Mouse (Mus musculus): ENCODE data around the gene Ly75. TPM values are rescaled to one million over a fixed set of nuclear protein-coding genes. Genes with fewer than 3 reads are reported as not detected.

Gene Ly75
- polyA plus RNA-seq, 1 experiment from 2014 or later: 1.4 TPM

DNA sequence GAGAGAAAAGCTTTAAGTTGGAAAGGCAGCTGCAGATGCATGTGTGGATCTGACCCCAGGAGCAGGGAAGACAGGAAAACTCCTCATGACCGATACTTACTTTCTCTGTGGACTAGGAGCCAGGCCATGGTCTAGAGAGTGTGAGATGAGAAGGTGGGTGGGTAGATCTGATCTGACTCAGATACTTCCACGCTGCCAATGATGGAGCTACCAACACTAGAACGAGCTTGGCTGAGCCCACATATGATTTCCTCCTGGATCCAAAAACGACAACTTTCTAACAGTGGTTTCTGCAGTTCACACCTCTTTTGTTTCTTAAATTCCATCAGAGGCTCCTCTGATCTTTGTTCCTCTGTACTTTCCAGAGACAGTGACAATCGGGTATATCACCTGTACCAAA lies 18.6 kb upstream of the Ly75 start:
- Histone ChIP-seq H3K9me3 (no peaks in the 10 kb centered on the region), H3K4me3 (no peak overlapping the region), H3K36me3 (no peaks in the 10 kb centered on the region), H3K27me3 (no peaks in the 10 kb centered on the region), H3K27ac (replicated peaks) (no peak overlapping the region), H3K4me1 (replicated peaks) (no peaks in the 10 kb centered on the region), H3K4me2 (no peak overlapping the region), H3K9ac (no peak overlapping the region)
- ATAC-seq (ENCODE audit: low FRiP score, low read depth): no peak
- WGBS: 86% methylated on average over 5 of the region's 5 CpGs

DNA sequence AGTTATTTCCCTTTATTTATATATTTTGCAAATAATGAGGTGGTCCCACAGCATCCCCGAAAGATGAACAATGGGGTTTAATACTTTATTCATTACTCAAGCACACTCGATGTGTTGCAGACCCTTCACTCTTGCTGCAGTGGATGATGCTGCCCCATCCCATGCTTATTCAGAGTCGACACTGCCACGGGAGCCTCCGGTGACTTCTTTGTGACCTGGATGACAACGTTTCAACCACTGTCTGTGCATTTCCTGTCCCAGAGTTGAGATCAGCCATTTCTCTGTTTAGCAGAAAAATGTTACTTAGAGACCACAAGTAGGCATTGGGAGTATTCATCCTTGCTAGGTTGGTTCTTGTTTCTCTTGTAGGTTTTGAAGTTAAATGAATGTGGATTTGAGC lies 10.7 kb upstream of the Ly75 start:
- no peaks in the 10 kb centered on the region for H3K27me3 ChIP-seq
- H3K9me3 ChIP-seq: no peaks in the 10 kb centered on the region
- H3K27ac ChIP-seq (replicated peaks): no peak overlapping the region
- ATAC-seq (ENCODE audit: low FRiP score, low read depth): no peak
- H3K4me1 ChIP-seq (replicated peaks): no peaks in the 10 kb centered on the region
- 71% methylated on average over 6 of the region's 6 CpGs for WGBS
- H3K36me3 ChIP-seq: no peaks in the 10 kb centered on the region
- no peak overlapping the region for H3K9ac ChIP-seq
- no peak overlapping the region for H3K4me3 ChIP-seq
- H3K4me2 ChIP-seq: no peak overlapping the region

DNA sequence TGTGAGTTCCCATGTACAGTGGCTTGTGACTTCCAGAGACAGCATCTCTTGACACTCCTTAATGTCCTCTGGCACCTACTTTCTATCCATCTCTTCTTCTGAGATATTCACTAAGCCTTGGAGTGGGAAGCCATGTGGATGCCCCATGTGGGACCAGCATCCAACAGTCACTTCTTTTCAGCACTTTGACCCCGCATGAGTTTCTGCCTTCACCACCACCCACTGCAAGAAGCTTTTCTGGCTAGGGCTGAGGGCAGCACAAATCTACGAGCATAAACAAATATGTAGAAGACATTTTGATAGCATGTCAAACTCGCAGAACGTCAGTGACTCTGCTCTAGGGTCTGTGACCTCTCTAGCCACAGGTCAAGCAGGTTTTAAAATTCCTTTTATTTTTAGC lies 9.2 kb upstream of the Ly75 start:
- no peak overlapping the region for H3K4me2 ChIP-seq
- H3K4me3 ChIP-seq: no peak overlapping the region
- H3K9ac ChIP-seq: no peak overlapping the region
- 85% methylated on average over 4 of the region's 4 CpGs for WGBS
- H3K9me3 ChIP-seq: no peaks in the 10 kb centered on the region
- no peaks in the 10 kb centered on the region for H3K4me1 ChIP-seq (replicated peaks)
- no peaks in the 10 kb centered on the region for H3K36me3 ChIP-seq
- no peaks in the 10 kb centered on the region for H3K27me3 ChIP-seq
- no peak for ATAC-seq (ENCODE audit: low FRiP score, low read depth)
- H3K27ac ChIP-seq (replicated peaks): no peak overlapping the region

- peaks cover 12% of the 10 kb centered on the region for H3K4me1 ChIP-seq (replicated peaks)
- ATAC-seq (ENCODE audit: low FRiP score, low read depth): no peak
- H3K36me3 ChIP-seq: no peaks in the 10 kb centered on the region
- WGBS: 91% methylated on average over 3 of the region's 3 CpGs
- H3K9me3 ChIP-seq: no peaks in the 10 kb centered on the region
- H3K4me2 ChIP-seq: no peak overlapping the region
- no peak overlapping the region for H3K9ac ChIP-seq
- H3K27ac ChIP-seq (replicated peaks): no peak overlapping the region
- H3K4me3 ChIP-seq: no peak overlapping the region
- 0 out of 2 replicates have a peak, but pooled peaks cover 2% of the 10 kb centered on the region for H3K27me3 ChIP-seq
Measured at GRCm38 (mm10) chr2:60387363-60387762, 4.3 kb upstream of the Ly75 start.

DNA sequence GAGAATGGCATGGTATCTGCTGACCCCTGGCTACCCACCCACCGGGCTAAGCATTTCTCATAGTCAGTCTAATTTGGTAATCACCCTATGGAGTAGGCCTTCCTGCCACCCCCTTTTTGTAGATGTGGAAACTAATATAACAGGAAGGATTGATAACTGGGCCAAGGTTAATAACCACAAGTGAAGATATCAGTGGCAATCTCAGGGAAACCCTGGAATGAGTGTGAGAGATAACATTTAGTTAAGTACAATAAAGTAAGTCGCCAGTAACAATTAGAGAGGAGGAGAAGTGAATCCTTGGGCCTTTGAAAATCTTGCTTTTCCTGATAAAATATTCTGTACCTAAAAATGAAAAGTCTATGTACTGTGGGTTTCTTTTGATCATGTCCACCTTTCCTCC lies 3.7 kb upstream of the Ly75 start:
- Histone ChIP-seq H3K27ac (replicated peaks) (no peak overlapping the region), H3K9me3 (no peaks in the 10 kb centered on the region), H3K27me3 (peaks cover 5% of the 10 kb centered on the region; the same call in 1 of the 2 replicates), H3K4me1 (replicated peaks) (peaks cover 12% of the 10 kb centered on the region), H3K4me2 (no peak overlapping the region), H3K36me3 (no peaks in the 10 kb centered on the region), H3K4me3 (no peak overlapping the region), H3K9ac (no peak overlapping the region)
- 94% methylated on average over 2 of the region's 2 CpGs for WGBS
- ATAC-seq (ENCODE audit: low FRiP score, low read depth): no peak

GRCm38 (mm10) chr2:60384763-60385085 lies 1.6 kb upstream of the Ly75 start:
- H3K9ac ChIP-seq: no peak overlapping the region

DNA sequence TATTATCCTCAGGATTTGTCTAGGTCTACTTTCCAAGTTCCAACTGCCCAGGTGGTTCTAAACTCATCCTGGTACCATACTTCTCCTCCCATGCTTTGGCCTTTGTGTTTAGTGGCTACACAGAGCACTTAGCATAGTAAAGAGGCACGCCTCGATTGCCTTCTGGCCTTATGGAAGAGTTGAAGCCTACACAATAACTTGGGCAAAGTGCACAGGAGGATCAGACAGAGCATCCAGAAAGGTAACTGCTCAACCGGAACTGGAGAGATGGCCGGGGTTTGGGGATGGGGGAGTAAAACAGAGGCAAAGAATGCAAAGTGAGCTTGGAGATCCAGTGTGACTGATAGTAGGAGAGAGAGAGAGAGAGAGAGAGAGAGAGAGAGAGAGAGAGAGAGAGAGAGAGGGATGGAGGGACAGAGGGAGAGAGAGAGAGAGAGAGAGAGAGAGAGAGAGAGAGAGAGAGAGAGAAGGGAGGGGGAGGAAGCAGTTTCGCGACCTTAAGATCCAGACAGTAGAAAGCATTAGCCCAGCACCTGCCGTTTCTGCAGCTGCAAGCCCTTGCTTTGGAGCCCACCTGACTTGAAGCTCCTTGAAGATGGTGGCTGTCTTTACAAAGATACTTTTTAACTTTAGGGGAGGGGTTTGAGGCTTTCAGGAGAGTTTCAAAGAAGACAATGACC lies 1.1 kb upstream of the Ly75 start:
- Histone ChIP-seq H3K27me3 (peaks cover 5% of the 10 kb centered on the region; the same call in 1 of the 2 replicates), H3K4me1 (replicated peaks) (peaks cover 12% of the 10 kb centered on the region), H3K27ac (replicated peaks) (no peak overlapping the region), H3K9me3 (no peaks in the 10 kb centered on the region), H3K4me3 (no peak overlapping the region), H3K9ac (no peak overlapping the region), H3K4me2 (no peak overlapping the region), H3K36me3 (no peaks in the 10 kb centered on the region)
- 34% methylated on average over 7 of the region's 7 CpGs for WGBS
- ATAC-seq (ENCODE audit: low FRiP score, low read depth): no peak

More at GRCm38 (mm10) chr2:60384763-60385085, 1.6 kb upstream of the Ly75 start:
- H3K4me3 ChIP-seq: no peak overlapping the region
- no peak overlapping the region for H3K27ac ChIP-seq (replicated peaks)
- peaks cover 12% of the 10 kb centered on the region for H3K4me1 ChIP-seq (replicated peaks)
- no peak for ATAC-seq (ENCODE audit: low FRiP score, low read depth)
- H3K4me2 ChIP-seq: no peak overlapping the region
- H3K9me3 ChIP-seq: no peaks in the 10 kb centered on the region
- peaks cover 5% of the 10 kb centered on the region; the same call in 1 of the 2 replicates for H3K27me3 ChIP-seq
- no peaks in the 10 kb centered on the region for H3K36me3 ChIP-seq

GRCm38 (mm10) chr2:60382346-60382745 lies 757 bp downstream of the Ly75 start:
- 83% methylated on average over 3 of the region's 3 CpGs for WGBS
- peak overlapping the region; percentile 68; the same call in 1 of the 2 replicates for H3K4me3 ChIP-seq
- peaks cover 5% of the 10 kb centered on the region; the same call in 1 of the 2 replicates for H3K27me3 ChIP-seq
- no peaks in the 10 kb centered on the region for H3K9me3 ChIP-seq
- H3K9ac ChIP-seq: no peak overlapping the region
- no peaks in the 10 kb centered on the region for H3K36me3 ChIP-seq
- peaks cover 12% of the 10 kb centered on the region for H3K4me1 ChIP-seq (replicated peaks)
- no peak overlapping the region for H3K27ac ChIP-seq (replicated peaks)
- peak overlapping the region; percentile 97 for H3K4me2 ChIP-seq
- no peak for ATAC-seq (ENCODE audit: low FRiP score, low read depth)

- Histone ChIP-seq H3K4me3 (no peak overlapping the region), H3K27me3 (peaks cover 3% of the 10 kb centered on the region; the same call in 1 of the 2 replicates), H3K4me2 (no peak overlapping the region), H3K36me3 (no peaks in the 10 kb centered on the region), H3K27ac (replicated peaks) (no peak overlapping the region), H3K9me3 (no peaks in the 10 kb centered on the region), H3K9ac (no peak overlapping the region), H3K4me1 (replicated peaks) (no peaks in the 10 kb centered on the region)
- no peak for ATAC-seq (ENCODE audit: low FRiP score, low read depth)
- WGBS: 88% methylated on average over 5 of the region's 5 CpGs
Measured at GRCm38 (mm10) chr2:60377260-60377659, 5.8 kb downstream of the Ly75 start.

GRCm38 (mm10) chr2:60375608-60376107 lies 7.4 kb downstream of the Ly75 start:
- no peak overlapping the region for H3K4me2 ChIP-seq
- H3K27ac ChIP-seq (replicated peaks): no peak overlapping the region
- 93% methylated on average over 15 of the region's 15 CpGs for WGBS
- ATAC-seq (ENCODE audit: low FRiP score, low read depth): no peak
- H3K36me3 ChIP-seq: no peaks in the 10 kb centered on the region
- H3K4me1 ChIP-seq (replicated peaks): no peaks in the 10 kb centered on the region
- H3K4me3 ChIP-seq: no peak overlapping the region
- no peaks in the 10 kb centered on the region for H3K9me3 ChIP-seq
- H3K9ac ChIP-seq: no peak overlapping the region
- no peaks in the 10 kb centered on the region for H3K27me3 ChIP-seq

DNA sequence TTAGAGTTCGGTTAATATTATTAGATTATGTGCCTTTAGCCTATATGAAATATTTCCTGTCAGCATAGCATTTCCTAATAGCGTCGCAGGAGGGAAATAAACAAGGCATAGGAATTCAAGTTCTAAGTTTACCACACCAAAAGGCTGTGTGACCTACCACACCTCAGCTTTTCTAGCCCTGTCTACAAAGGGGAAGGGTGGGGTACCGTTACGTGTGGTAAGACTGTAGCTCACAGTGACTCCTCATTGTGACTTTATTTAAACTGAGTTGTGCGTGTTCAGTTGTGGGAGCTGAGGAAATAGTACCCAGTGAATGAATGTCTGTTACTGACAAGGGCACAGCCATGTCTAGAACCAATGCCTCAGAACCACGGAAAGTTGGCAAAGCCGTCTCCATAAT lies 8.0 kb downstream of the Ly75 start:
- no peaks in the 10 kb centered on the region for H3K36me3 ChIP-seq
- WGBS: 94% methylated on average over 8 of the region's 8 CpGs
- H3K27me3 ChIP-seq: no peaks in the 10 kb centered on the region
- H3K9ac ChIP-seq: no peak overlapping the region
- no peak for ATAC-seq (ENCODE audit: low FRiP score, low read depth)
- no peak overlapping the region for H3K4me2 ChIP-seq
- H3K4me3 ChIP-seq: no peak overlapping the region
- H3K9me3 ChIP-seq: no peaks in the 10 kb centered on the region
- no peak overlapping the region for H3K27ac ChIP-seq (replicated peaks)
- no peaks in the 10 kb centered on the region for H3K4me1 ChIP-seq (replicated peaks)

- Histone ChIP-seq H3K4me2 (no peak overlapping the region), H3K9me3 (no peaks in the 10 kb centered on the region), H3K9ac (no peak overlapping the region), H3K27me3 (no peaks in the 10 kb centered on the region), H3K27ac (replicated peaks) (no peak overlapping the region), H3K4me1 (replicated peaks) (no peaks in the 10 kb centered on the region), H3K4me3 (no peak overlapping the region), H3K36me3 (no peaks in the 10 kb centered on the region)
- 91% methylated on average over 5 of the region's 5 CpGs for WGBS
- ATAC-seq (ENCODE audit: low FRiP score, low read depth): no peak
Measured at GRCm38 (mm10) chr2:60370188-60370587, 12.9 kb downstream of the Ly75 start.

- WGBS: 88% methylated on average over 4 of the region's 4 CpGs
- Histone ChIP-seq H3K9me3 (no peaks in the 10 kb centered on the region), H3K27me3 (no peaks in the 10 kb centered on the region), H3K4me1 (replicated peaks) (no peaks in the 10 kb centered on the region), H3K27ac (replicated peaks) (no peak overlapping the region), H3K36me3 (no peaks in the 10 kb centered on the region), H3K4me3 (no peak overlapping the region), H3K4me2 (no peak overlapping the region), H3K9ac (no peak overlapping the region)
- ATAC-seq (ENCODE audit: low FRiP score, low read depth): no peak
Measured at GRCm38 (mm10) chr2:60369454-60369853, 13.6 kb downstream of the Ly75 start.

Measured in hindbrain, embryonic 15.5 days (tissue).